Mouse (Mus musculus) lung, postnatal 14 days (tissue): ENCODE results near the gene Skiv2l.
A peak's percentile ranks its signal among the peaks of the same experiment; 100 is the strongest.
"Not testable (repeated sequence)": the region's sequence is repeated elsewhere in the genome, so short reads cannot be mapped to it uniquely, and the experiment has no call there.

Source experiments
- DNase-seq: peaks from one replicate; pipeline ENCODE4 v3.0.0; 2021

The Skiv2l gene

DNA sequence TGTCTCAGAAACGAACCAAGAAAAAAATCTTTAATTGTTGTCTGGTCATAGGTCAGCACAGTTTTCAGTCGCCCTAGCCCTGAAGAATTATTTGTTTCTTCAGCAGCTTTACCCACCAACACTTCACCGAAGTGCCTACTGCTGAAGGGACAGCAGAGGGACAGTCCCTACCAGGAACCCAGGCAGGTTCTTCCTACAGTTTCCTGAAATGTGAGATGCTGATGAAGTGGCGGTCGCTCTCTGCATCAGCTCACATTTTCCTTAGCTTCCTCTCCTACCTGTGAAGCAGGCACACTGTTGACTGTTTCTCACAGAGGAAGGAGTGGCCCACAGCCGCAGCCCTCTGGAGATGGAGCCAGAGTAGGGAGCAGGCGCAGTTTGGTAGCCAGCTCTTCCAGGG, 16.0 kb upstream of the Skiv2l start:
- DNase-seq: no peak

DNA sequence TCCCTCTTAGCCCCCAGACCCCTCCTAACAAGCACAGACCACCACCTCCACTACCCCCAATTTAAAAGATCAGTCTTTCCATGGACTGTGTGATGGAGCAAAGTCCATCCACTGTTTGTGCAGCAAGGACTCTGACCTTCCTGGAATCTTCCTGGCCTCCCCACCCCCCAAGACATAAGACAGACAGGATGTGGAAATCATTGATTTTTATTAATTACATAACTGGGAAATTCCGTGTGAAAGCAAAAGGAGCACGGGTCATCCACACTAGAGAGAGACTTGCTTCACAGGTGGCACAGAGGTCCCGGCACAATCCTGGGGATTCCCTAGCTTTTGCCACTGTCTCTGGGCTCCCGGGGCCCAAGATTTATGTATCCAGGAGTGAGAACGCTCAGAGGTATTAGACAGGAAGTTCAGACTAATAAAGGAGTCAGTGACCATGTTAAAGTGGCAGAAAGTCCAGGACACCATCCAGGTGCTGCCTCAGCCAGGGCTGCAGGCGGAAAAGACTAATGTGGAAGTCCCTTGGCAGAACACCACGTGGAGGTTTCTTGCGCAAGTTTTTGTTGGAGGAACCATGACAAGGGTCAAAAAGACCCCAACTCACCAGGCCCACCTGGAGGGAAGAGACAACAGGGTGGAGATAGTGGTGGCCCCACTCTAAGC, 12.5 kb upstream of the Skiv2l start, which contains the start of gene Cfb:
TSS of gene Cfb (minus strand) at position 103 of the 666 bp plus-strand sequence.
- no peak for DNase-seq

DNA sequence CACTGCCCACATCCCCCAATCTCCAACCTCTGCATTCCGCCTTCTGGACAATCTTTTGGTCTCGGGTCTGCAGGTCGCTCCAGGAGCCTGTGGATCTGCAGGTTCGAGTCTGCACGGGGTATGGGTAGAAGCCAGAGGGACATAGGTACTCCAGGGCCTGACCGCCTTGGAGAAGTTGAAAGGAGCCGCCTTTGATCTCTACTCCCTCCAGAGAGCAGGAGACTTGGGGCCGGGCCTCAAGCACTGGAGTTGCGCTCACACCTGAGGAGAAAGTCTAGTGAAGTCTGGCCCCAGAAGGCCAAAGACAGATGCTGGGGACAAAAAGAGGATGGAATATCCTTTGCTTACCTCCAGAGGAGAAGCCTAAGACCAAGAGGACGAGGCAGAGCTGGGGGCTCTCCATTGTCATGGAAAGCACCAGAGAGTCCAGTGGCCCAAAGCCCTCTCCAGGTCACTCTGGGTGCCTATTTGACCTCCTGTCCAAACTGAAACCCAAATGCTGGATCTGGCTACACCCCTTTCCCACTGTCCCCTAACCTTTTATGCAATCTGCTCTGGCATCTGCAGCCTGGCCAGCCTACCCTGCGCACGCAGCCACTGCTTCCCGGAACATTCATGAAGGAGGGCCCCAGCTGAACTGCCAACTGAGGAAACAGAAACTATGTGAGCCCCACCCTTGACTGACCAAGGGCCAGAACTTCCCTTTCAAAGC, 11.8 kb upstream of the Skiv2l start:
- peak; percentile 38 for DNase-seq

DNA sequence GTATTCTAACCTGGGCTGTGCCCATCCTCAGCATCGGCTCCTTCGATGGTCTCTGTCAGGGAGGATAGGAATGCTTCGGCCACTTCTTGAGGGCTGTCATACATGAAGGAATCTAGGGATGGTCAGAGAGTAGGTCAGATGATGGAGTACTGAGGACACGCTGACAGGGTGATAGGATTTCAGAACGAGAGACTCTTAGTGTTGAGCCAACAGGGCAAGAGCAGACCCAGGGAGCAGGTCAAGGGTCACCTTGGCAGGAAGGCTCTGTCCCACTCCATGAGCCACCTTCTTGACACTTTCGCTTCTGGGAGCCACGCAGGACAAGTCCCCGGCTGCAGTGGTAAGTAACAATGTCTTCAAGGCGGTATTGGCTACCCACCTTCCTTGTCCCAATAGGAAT, 10.5 kb upstream of the Skiv2l start:
- DNase-seq: no peak

DNA sequence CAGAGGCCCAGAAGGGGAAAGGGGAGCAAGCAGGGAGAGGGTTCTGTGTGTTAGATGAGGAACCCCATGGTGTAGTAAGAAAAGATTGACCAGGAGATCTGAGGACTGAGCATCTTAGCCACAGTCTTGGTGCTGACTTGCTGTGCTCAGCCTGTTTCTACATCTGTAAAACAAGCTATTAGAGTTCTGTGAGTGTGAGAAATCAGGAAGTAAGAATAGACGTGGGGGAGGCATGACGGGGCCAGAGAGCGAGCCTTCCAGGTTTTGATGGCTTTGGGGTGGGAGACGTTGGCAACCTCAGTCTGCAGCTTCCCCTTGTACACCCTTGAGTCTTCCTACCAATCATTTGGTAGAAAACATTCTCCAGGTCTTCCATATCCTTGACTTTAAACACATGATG, 8.7 kb upstream of the Skiv2l start:
- no peak for DNase-seq

DNA sequence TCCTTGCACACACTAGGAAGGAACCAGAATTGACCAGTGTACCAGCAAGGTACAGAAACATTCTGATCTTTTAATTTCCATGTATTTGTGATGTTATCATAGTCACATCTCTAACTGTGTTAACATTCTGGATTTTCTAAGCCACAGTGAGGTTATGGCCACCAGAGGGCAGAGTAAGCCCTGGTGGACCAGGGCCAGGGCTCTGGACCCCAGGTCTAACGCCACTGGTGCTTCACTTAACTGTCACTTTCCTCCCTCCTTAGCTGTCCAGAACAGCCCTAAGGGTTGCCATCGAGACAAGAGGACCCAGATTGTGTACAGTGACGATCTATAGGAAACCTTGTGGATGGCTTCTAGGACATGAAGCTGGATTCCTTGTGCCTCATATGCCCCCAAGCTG, 5.8 kb upstream of the Skiv2l start:
- DNase-seq: peak; percentile 68

DNA sequence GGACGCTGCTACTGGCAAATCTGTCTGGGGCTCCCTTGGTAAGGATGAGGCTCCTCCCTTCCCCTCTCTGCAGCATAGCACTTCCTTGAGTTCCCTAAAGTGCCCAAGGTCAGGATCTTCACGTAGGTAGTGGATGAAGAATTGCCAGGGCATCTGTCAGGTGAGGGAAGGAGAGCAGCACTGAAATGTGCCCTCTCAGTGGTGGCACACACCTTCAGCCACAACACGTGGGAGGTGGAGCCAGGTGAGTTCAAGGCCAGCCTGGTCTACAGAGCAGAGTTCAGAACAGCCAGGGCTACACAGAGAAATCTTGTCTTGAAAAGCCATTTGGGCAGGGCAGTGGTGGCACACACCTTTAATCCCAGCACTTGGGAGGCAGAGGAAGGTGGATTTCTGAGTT, 4.8 kb upstream of the Skiv2l start:
- no peak for DNase-seq

DNA sequence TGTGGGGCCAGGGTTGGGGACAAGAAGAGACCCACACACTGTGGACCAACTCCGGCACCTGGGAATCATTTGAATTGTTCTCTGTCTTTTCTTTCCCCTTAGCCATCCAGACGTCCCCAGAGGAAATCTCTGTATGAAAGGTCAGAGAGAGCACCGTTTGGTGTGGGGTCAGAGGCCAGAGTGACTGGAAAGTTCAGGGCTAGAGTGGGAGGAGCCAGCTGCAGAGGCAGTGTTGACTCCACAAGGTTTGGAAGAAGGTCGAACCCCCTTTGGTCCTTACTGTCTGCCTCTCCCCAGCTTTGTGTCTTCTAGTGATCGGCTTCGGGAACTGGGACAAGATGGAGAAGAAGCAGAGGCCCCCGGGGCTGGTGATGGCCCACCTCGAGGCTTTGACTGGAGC, 3.5 kb upstream of the Skiv2l start:
- no peak for DNase-seq

DNA sequence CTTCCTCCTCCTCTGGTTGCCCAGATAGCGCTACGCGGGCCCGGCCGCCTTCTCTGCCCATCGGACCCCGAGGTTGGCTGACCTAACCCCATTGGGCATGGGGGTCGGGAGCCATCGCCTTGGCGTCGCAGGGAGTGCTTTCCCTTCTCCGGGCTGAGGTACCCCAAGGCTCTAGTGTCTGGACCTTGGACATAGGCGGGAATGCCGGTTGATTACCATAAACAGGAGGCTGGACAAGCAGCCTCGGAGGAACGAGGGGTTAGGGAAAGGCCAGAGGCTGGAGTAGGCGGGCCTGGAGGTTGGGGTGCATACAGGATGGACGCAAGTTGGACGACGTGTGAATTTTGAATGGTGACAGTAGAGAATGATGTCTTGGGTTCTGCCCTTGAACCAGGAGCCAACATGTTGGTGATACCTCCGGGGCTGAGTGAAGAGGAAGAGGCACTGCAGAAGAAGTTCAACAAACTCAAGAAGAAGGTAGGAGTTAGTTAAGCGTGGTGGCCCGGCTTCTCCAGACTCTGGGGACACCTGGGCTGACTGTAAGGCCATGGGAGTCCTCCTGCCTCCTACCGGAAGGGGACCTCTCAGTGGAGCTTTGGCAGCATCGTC, 611 bp upstream of the Skiv2l start:
- DNase-seq: no peak

DNA sequence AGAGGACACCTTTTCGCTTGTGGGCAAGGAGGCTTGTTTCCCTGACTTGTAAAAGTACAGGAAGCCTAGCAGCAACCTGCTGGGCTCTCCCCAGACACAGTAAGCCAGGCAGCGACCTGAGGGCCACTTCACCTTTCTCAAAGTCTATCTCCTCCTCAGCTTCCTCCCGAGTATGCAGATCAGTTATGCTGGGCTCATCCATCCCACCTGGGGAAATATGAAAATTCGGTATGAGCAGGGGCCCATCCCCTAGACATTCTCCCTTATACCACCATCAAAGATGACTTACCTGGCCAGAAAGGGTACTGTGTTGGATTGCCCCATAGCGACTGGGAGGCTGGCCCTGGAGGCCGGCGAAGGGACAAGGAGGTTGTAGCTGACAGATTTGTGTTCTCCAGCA, 2.4 kb downstream of the Skiv2l start:
- no peak for DNase-seq

DNA sequence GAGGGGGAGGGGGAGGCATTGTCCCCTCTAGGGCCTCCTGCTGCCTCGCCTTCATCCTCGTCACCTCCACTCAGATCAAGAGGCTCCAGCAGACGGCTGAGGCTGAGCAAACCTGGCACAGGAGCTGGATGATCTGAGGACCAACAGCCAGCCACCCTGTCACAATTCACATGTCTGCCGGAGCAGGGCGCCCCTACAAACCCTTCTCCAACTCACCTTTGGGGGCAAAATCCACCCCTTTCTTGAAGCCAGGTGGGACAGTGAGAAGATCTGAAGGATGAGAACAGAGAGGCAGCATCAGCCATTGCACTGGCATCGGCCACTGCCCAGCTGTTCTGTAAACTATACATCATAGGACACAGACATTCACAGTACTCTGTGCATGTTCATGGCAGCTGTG, 2.8 kb downstream of the Skiv2l start:
- no peak for DNase-seq

DNA sequence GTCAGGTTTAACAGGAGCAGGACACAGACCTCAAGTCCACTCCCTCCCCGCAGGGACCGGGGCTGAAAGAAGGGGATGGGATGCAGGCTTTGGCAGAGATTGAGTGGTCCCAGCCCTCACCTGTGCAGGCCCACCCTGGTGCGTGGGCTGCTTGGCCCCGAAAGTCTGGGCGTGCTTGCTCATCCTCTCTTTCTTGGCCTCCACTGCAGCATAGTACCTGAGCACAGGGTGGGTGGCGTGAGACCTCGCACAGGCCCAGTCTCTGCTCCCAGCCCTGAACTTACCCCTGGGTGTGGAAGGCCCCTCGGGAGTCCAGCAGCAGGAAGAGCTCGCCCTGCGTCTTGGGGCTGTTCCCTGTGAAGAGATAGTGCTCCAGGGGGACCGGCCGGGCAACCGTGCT, 5.1 kb downstream of the Skiv2l start:
- no peak for DNase-seq

DNA sequence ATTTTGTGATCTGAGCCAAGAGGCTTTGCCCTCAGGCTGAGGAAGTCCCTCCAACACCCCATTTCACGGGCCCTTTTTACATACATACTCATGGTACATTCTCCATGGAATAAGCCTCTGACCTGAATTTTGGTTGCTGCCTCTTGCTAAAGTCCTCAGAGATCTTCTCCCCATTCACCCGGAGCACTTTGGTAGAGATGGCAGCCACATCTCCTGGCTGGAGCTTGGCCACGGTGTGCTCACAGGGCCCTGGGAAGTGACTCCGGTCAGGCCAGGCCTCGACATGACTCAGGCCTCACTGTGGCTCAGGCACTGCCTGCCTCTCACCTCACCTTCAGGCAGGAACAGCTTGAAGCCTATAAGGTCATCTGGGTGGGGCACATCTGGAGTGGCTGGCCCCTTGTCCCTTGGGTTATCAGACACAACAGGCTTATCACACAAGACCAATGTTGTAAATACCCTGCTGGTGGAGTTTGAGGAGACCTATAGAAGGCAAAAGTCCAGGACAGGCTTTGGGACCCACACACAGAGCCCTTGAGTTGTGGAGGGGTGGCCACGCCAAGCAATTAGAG, 9.2 kb downstream of the Skiv2l start:
- no peak for DNase-seq

DNA sequence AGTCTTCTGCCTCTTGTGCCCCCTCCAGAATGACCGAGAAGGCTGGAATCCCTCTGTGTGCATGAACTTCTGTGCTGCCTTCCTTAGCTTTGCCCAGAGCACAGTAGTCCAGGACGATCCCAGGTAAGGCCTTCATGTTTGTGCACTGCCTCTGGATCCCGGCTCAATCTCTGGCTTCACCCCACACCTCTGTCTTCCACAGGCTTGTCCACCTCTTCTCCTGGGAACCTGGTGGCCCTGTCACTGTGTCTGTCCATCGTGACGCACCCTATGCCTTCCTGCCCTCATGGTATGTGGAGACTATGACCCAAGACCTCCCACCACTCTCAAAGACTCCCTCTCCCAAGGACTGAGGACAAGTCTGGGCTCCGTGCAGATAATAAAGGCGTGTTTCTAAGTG, 11.2 kb downstream of the Skiv2l start:
- no peak for DNase-seq

DNA sequence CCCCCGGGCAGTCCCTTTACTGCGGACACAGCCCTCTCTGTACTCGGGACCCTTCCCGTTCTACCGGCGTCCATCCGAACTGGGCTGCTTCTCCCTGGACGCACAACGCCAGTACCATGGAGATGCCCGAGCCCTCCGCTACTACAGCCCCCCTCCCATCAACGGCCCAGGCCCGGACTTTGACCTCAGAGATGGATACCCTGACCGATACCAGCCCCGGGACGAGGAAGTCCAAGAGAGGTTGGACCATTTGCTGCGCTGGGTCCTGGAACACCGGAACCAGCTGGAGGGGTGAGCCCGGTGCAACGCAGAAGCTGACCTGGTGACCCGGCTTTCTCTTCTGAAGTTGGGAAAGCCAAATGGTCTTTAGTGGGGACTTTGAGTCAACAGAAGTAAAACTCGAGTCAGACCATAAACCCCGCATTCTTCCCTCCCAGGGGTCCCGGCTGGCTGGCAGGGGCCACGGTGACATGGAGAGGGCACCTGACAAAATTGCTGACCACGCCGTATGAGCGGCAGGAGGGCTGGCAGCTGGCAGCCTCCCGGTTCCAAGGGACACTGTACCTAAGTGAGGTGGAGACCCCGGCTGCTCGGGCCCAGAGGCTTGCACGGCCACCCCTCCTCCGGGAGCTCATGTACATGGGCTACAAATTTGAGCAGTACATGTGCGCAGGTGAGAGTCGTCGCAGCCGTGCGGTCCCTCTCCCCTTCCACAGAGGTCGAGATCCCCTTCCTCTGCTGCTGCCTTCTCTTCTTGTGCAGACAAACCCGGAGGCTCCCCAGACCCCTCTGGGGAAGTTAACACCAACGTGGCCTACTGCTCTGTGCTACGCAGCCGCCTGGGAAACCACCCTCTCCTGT, 12.3 kb downstream of the Skiv2l start:
- DNase-seq: no peak

DNA sequence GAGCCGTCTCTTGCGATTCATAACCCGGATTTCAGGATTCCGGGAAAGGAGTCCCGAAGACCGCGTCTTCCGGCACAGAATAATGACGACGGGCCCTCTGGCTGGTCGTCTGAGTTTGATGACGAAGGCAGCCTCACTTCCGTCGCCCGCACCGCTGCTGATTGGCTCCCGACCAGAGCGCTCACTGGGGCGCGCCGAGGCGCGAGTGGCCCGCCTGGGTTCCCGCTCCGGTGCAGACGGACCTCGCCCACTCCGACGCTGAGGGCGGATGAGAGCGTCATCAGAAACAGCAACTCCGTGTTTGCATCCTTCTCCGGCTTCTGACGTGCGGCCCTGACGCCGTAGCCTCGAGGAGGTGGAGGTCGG, 13.2 kb downstream of the Skiv2l start, which contains the start of the genes Stk19 and Dxo:
TSS of gene Stk19 (minus strand) at position 90 of the 366 bp plus-strand sequence.
TSS of gene Dxo (plus strand) at position 164 of the 366 bp plus-strand sequence.
- DNase-seq: peak; percentile 95

DNA sequence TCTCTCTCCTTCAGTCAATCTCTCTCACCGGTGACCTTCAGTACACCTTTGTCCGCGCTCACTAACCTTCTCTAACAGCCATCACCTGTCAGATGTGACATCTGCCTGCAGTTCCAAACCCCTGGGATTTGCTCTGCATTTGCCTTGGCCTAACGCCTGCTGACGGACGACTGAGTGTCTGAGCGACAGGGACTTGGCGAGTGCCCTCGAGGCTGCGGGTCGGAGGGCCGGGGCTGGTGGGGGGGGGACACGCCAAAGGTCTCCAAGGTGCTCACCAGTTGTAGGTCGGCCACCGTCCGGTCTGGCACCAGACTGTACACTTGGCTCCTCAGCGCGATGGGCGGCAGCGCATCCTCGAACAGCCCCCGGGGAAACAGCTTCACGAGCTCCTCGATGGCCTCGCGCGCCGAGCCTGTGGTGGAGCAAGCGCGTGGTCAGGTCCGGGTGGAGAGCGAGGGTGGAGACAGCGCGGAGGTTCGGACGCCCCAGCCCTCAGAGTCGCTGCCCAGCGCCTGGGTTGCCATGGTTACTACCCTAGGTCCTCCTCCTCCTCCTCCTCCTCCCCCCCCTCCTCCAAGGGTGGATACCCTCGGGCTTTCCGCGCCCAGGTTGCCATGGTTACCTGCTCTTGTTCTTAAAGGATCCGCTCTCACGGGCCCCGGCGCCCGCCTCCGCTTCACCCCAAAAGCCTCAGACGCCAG, 13.7 kb downstream of the Skiv2l start:
- no peak for DNase-seq

DNA sequence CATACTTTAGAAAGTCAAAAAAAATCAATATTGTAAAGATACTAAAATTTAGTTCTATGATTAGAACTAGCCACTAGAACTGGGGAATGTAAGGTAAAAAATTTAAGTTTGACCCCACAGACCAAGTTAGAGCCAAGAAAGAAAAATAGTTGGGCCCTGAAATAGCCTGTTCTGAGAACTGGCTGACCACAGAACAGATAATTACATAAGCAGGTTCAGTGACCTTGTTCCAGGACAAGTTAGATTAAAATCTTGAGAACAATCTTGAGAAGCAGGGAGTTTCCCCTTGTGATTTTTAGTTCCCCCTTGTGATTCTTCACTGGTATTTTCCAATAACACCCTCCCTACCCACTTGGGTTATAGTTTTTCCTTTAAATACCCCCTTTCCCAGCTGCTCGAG, 19.2 kb downstream of the Skiv2l start:
- DNase-seq: not testable (repeated sequence)

DNA sequence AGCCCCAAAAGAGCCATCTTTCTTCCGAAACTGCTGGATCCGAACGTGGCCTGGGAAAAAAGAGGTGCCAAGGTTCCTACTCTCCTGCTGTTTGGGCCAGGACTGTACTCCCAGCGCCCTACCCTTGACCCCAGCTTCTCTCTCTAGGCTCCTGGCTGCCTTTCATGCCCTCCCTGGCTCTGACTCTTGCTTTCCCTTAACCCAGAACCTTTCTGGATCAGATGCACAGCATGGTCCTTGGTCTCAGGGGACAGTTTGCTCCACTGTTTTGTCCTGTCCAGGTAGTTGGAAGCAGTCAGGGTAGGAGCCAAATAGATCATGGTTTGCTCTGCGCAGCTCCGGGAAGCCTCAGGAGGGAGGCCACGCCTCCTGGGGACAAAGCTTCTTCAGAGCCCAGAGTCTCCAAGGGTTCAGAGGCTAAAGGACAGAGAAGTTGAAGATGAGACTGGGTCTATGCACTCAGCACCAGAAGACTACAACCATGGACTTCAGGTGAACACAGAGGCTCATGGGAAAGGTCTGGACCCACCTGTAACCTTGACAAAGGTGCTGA, 35.1 kb downstream of the Skiv2l start:
- no peak for DNase-seq

DNA sequence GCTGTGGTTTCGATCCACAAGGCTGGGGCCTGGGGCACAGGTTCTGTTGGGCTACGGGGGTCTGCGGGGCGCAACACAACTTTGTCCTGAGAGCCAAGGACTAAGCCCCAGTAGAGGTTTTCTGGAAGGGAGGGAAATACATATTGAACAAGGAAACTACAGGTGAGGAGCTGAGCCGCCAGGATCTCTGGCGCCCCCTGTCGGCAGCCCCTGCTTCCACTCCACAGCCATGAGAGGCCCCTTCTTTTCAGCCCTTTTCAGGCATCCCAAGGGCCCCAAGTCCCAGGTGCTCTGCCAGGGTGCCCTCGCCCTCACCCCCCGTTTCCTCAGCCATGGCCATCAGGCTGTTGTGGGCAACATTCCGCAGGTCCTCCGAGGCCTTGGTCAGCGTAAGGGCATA, 36.3 kb downstream of the Skiv2l start:
- DNase-seq: peak; percentile 37

DNA sequence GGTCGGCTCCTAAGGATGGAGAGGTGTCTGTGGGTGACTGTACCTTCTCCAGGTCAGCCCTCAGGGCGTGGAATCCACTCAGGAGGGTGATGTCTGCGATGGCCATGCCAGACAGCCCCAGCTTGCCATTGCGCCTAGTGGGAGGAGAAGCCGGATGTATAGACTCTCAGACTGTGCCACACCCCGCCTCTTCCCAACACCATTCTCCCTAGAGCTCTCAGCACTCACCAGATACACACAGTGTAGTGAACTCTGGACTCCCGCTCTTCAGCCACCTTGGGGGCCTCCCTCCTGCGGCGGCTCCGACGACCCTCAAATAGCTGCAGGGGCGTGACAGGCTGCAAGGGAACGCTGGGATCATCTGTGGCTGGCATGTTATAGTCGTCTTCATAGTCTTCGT, 38.7 kb downstream of the Skiv2l start:
- no peak for DNase-seq

DNA sequence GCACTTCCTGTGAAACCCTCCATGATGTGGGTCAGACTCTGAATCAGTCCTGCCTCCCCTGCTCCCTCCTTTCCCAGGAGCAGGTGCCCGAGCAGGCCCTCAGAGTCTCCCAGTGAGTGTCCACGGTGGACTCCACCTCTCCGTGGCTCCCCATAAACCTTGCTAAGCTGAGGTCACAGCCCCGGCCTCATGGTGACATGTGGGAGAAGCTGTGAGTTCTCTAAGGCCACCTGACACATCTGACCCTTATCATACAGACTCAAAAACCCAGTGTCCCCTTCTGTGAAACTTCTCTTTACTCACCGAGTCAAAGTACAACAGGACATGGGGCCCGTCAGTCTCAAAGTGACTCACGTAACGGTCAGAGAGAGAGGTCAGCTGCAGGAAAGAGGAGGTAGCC, 39.2 kb downstream of the Skiv2l start:
- not testable (repeated sequence) for DNase-seq
